Mouse (Mus musculus): ENCODE data around the gene Idh3a.

GRCm38 (mm10) chr9:54637510-54638314, 51.6 kb downstream of the Idh3a start:
- TF ChIP-seq CTCF (IDR thresholded peaks at IDR 0.05; ENCODE audit: control insufficient read depth, insufficient read depth, insufficient read length) (no peak), MYOG (IDR thresholded peaks at IDR 0.05; ENCODE audit: control insufficient read depth, extremely low read depth, insufficient read length) (no peak), CEBPB (IDR thresholded peaks at IDR 0.05; ENCODE audit: low read depth) (no peak), USF1 (IDR thresholded peaks at IDR 0.05; ENCODE audit: low read depth) (no peak), MAX (IDR thresholded peaks at IDR 0.05) (peak; percentile 11), FOSL1 (IDR thresholded peaks at IDR 0.05; ENCODE audit: insufficient read depth, low read length, poor library complexity, severe bottlenecking) (no peak)
